Mouse (Mus musculus) liver, adult 2 months (tissue): ENCODE measurements around the gene Pah.

Experiments
- CTCF ChIP-seq: fragments of 200-500 bp; IDR thresholded peaks from 2 replicates; pipeline ENCODE4 v1.5.1; 2011; ENCODE audit warnings: low read depth, low read length, control low read depth
- POLR2A ChIP-seq: fragments of 200-500 bp; IDR thresholded peaks from 2 replicates; pipeline ENCODE4 v1.6.1; 2011; ENCODE audit warnings: low read length, control low read depth; ENCODE audit not compliant: insufficient read depth; ENCODE audit errors: extremely low read depth

DNA sequence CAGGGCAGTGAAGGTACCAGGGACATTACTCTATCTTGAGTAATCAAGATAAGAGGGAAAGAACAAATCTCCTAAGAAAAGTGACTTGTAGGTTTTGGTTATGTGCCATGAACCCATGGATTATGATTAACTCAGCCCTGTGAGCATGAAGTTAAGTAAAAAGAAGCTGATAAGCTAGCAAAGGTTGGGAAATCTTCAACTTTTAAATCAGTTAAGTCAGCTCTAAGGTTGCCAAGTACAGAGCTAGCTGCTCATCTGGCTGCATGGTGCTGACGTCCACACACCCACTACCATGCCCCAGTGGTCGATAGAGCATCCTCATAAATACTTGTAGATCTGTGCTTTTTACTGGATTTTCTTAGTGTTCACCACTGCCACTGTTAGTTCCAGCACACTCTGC lies 3.0 kb upstream of the Pah start:
- TF ChIP-seq POLR2A, result no peak
- no peak for TF ChIP-seq CTCF
